Mouse (Mus musculus) cerebellum, adult (tissue): ENCODE data around the gene Ggt5.

Source experiments
- ATAC-seq: cut with Nextera tagmentation; 2 replicates; pipeline ENCODE4 v1.9.2; 2017; ENCODE audit warnings: mild to moderate bottlenecking, moderate library complexity, mixed read lengths; ENCODE audit not compliant: insufficient number of reproducible peaks, low FRiP score, low TSS enrichment

Gene Ggt5

DNA sequence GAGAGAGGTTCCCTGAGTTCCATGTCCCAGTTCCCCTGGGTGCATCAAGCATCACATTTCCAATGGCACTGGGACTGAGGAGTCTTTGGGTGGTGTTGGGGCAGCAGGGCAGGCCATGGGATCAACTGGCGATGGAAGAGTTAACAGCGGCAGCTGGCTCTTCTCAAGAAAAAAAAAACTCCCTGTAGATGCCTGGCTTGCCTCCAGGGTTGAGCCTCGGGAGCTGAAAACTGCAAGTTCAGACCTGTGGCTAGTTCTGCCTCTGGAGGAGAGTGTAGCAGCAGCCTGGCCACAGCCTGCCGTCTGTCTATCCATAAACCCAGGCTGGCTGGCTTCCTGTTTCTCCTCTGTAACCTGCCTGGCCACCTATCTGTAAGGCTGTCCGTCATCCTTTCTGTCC, at the start of gene Ggt5:
Gene Ggt5 (plus strand): TSS at position 212 of the 400 bp plus-strand sequence.
- no peak for ATAC-seq

DNA sequence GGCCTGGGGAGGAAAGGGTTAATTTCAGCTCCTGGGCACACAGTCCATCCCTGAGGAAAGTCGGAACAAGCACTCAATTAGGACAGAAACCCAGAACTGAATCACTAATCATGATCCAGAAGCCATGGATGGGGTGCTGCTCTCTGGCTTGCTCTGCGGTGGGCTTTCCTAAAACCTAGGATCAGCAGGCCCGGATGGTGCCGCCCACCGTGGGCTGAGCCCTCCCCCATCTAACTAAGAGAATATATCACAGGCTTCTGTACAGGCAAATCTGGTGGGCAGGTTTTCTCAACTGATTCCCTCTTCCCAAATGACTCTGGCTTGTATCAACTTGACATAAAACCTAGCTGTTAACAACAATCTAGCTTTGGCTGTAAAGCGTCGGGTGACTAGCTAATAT, 41.2 kb upstream of the Ggt5 start:
- ATAC-seq, result no peak

DNA sequence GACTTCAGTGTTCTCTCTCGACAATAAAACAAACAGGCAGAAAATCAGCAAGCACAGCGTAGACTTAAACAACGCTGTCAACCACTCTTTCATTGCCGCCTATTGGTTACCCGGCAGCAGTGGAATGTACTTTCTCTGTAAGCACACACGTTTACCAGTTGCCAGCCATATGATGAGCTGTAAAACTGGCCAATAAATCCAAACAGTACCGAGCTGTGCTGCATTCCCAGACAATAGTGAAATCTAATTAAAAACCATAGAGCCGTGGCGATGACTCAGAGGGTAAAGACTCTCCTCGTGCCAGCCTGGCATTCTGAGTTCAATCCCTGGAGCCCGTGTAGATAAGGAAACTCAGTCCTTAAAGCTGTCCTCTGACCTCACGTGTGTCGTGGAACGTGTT, 40.7 kb upstream of the Ggt5 start:
- ATAC-seq, result no peak

- ATAC-seq, result no peak
Measured at GRCm38 (mm10) chr10:75549886-75550285, 39.3 kb upstream of the Ggt5 start.

GRCm38 (mm10) chr10:75551175-75551574, 38.0 kb upstream of the Ggt5 start:
- no peak for ATAC-seq

GRCm38 (mm10) chr10:75552106-75552505, 37.0 kb upstream of the Ggt5 start:
- ATAC-seq, result no peak

DNA sequence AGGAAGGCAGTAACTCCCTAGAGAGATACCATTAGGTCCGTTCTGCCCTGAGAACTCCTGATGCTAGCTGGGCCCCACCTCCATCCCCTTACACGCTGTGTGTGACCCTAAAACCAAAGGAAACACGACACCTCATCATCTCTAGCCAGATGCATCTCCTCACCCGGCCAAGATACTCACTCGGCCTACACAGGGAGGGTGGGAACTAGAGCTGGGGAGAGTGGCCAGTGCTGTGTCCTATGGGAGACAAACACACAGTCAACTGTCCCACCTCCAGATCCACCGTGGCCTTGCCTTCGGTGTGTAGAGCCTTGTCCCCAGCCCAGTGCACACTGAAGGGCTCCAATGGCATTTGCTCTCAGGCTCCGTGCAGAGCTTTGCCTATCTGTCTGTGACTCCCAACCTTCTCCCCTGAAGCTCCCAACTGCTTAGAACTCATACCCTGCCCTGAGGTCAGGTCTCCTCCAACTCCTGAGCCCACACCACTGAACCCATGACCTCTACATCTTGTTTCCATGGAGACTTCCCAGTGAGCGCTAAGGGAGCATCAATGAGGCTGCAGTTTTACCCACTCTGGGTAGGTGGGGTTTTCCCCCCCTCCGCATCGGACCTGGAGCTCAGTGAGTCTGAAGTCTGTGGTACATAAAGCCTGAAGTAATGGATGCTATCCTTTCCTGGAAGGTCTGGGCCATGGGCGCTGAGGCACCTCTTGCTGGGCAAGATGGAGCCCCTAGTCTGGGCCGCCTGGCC, 36.3 kb upstream of the Ggt5 start:
- ATAC-seq, result no peak

GRCm38 (mm10) chr10:75554090-75554489, 35.0 kb upstream of the Ggt5 start:
- no peak for ATAC-seq

DNA sequence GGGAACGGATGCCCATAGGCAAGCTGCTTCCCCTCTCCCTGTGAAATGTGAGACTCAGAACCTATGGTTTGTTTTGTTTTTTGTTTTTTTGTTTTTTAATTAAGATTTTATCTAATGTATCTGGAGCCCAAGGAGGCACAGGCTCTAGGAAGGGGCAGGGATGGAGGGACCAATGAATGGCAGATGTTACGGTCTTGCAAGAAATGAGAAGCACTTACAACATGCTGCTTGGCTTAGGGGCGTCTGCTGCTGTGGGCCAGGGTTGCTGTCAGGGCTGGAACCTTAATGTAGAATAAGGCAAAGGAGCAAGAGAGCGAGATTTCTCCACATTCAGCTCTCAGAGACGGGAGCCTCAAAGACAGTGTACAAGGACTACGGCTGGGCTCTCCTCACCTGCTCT, 33.6 kb upstream of the Ggt5 start:
- no peak for ATAC-seq

- no peak for ATAC-seq
Measured at GRCm38 (mm10) chr10:75556026-75556425, 33.1 kb upstream of the Ggt5 start.

GRCm38 (mm10) chr10:75558515-75558914, 30.6 kb upstream of the Ggt5 start:
- peak; percentile 47 for ATAC-seq

DNA sequence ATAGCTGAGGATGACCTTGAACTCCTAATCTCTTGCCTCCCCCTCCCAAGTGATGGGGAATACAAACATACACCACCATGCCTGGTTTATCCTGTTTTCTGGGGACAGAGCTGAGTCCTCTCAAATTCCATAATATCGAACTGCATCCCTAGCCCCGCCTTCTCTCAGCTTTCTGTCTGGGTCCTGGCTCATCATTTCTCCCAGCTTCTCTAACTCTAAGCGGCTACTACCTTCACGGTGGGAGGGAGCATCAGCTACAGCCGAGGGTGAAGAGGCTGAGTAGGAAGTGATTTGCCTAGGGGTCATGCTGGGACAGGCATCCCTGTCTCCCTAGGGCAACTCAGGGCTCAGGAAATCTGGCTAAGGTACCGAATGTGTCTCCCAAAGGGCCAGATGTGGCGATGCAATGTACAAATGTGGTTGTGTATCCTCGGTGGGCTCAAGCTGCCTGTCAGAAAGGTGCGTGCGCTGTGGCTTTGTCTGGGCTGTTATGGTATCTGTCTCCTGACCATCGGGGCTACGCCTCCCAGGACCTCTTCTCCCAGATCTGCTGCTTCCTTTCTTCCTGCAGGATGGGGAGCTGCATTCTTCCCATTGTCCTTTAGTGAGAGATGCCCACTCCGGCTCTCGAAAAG, 30.0 kb upstream of the Ggt5 start:
- ATAC-seq, result no peak

DNA sequence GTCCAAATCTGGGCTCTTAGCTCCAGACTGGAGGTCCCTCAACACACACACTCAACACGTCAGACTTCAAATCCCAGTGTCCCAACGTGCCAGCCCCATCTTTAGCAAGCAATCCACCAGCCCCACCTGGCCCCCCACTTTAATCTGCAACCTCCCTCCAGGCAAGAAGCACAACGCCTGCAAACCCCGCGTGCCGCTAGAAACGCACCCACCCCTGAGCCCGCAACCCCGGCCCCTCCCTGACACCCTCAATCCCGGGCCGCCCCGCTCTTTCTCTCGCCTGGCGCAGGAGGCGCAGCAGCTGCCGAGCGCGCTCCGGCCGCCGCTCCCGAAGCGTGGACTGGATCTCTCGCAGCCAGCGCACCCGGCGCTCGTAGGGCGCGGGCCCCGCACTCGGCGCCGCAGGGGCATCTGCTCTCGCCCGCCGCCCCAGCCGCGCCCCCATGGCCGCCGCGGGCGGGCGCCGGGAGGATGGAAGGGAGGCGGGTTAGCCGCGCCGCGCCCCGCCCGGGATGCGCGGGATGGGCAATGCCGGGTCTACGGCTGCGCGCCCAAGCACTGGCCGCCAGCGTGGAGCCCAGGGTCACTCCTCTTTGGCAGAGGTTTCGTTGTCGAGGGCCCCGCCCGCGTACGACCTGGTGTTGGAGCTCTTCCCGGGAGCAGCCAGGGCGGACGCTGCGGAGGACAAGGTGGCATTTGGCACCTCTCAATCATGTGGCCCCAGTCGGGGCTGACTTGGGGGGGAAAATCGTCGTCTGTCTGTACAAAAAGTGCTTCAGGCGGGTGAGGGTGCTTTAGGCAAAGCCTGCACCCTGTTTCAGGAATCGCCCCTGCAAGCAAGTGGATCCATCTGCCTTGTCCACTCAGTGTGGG, 29.2 kb upstream of the Ggt5 start, which contains the start of gene Lrrc75b:
Gene Lrrc75b (minus strand): TSS at position 655 of the 873 bp plus-strand sequence.
- ATAC-seq, result peak; percentile 40

DNA sequence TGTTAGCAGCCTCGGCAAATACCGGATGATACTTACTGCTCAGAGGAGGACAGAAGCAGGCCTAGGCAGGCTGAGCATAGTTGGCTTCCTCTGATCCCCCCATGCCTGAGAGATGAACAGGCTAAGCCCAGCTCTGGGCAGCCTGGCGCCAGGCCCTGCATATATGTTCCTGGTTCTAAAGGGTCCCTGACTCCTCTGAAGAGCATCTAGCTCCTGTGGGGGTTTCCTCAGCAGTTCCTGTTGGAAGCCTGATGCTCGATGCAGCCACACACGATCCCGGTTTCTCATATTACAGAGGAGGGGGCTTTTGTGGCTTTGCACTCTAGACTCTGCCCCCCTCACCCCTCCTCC, 28.6 kb upstream of the Ggt5 start:
- ATAC-seq, result peak; percentile 7; the same call in 1 of the 2 replicates

DNA sequence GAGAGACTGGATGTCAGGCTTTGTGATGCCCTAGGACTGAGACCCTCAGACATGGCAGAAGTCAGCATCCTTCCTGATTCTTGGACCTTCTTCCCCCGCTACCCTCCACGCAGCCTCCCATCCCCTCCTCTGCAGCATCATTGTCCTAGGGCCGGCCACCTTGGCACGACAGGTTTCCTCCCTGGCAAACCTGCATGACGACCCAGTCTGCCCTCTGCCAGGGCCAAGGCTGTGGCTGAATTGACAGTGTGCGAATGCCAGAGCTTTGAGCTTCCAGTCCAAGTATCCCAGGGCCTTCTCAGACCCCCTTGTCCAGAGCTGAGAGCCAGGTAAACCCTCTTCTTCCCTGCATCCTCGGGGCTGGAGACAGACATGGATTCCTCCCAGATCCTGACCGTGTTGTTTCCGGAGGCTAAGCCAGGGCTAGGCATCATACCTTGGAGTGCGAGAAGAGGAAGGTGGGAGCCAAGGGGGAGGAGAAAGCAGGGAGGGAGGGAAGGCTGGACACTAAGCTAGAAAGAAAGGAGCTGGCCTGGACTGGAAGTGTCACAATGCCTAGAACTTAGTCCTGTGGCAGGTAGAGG, 28.0 kb upstream of the Ggt5 start, which contains the start of gene Ggt1:
Gene Ggt1 (plus strand): TSS at position 534 of the 584 bp plus-strand sequence.
- ATAC-seq, result no peak

GRCm38 (mm10) chr10:75562596-75562995, 26.5 kb upstream of the Ggt5 start:
- no peak for ATAC-seq

DNA sequence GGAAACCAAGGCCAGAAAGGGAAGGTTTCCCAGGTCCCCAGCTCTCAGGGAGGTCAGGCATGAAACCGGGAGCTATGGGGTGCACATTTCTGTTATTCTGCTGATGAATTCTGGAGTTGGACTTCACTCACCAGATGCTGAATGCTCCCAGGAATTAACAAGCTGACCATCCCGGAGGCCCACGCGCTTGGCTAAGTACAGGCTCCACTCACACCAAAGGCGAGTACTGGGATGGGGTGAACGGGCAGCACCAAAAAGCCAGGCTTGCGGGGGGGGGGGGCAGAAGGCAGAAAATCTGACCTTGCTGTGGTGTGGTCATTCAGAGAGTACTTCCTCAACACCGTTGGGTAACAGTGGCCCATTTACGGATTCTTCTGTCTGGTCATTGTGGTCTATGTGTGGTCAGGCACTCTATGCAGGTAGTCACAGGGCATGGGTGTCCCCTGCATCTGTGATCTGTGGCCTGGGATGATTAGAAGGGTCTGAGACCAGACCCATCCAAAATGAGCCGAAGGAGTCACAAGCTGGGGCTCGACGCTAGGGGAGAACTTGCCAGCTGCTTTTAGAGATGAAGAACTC, 24.4 kb upstream of the Ggt5 start:
- ATAC-seq, result no peak

DNA sequence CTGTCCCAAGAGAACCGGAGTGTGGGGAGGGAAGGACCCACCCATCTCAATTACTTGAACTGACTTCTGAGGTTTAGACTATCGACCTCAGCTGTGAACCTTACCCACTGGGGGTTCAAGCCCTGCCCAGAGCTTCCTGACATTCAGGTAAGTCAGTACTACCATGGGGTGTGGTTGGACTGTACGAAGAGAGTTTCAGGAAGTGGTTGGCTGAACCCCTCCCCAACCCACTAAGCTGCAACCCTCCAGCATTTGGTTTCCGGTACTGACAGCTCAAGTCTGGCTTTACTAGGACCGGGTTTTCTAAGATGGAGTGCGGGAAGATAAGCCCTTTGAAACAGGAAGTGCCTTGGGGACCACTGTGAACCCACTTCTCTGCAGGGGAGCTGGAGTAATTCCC, 23.7 kb upstream of the Ggt5 start:
- ATAC-seq, result no peak

DNA sequence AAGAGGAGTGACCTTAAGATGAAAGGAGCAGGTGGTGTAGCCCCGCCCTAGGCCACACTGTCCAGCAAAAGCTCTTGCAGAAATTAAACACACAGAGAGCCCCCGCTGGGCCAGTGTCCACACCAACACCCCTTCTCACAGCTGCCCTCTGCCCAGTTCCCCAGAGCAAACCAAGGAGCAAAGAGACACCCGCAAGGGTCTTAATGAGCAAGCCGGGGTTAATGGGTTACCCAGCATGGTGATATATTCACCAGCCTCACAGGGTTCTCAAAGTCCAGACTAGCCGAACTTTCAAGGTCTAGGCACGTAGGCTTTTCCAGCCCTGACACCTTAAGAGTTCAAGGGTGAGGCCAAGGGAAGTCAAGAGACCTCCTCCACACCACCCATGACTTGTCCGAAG, 23.2 kb upstream of the Ggt5 start:
- no peak for ATAC-seq

GRCm38 (mm10) chr10:75566321-75566720, 22.8 kb upstream of the Ggt5 start:
- ATAC-seq, result no peak
